Mouse (Mus musculus) G1E (cell line): ENCODE measurements around the gene Dda1.

Experiments used
- CTCF ChIP-seq: IDR thresholded peaks from 2 replicates; pipeline ENCODE4 v1.5.1; 2012; ENCODE audit warnings: low read depth, low read length, inconsistent platforms, mixed read lengths
- GATA1 ChIP-seq: IDR thresholded peaks from 2 replicates; pipeline ENCODE4 v1.6.1; 2012; ENCODE audit warnings: borderline replicate concordance, low read length, inconsistent platforms, mixed read lengths

DNA sequence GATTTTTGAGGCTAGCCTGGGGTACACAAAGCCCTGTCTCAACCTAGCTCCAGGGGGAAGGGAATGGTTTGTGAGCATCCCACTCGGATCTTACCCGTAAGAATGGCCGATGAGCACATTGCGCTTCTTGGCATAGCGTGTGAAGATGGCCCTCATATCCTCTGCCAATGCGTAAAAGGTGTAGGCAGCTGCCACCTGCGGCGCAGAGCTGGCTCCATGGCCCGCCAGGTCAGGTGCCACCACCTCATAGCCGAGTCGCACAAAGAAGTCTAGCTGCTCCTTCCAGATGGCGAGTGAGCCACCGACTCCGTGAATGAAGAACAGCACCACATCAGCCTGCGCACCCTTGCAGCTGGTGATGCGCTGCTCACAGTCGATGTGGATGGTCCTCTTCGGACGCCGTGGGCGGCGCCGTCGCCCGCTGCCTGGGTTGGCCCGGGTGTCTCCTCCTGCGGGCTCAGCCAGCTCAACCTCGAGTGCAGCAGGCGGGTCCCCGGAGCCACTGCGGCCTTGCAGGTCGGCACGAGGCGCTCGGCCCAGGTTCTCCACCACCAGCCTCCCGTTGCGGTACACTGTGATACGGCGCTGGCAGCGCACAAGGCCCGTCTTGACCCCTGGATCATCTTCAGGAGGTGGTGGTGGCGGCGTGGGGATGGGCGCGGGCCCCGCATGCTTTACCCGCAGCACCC is 7.7 kb upstream of the Dda1 start:
- no peak for TF ChIP-seq CTCF
- no peak for TF ChIP-seq GATA1
